Mouse (Mus musculus) lung, adult 2 months (tissue): ENCODE results near the gene Gm21988.

Source experiments
- CTCF ChIP-seq: fragments of 200-500 bp; IDR thresholded peaks from 2 replicates; pipeline ENCODE4 v1.5.1; 2011; ENCODE audit warnings: mild to moderate bottlenecking, low read length, control low read depth; ENCODE audit not compliant: insufficient read depth
- POLR2A ChIP-seq: fragments of 200-500 bp; IDR thresholded peaks from 2 replicates; pipeline ENCODE4 v1.6.1; 2011; ENCODE audit warnings: low read depth, mild to moderate bottlenecking, control low read depth, low read length, borderline replicate concordance; ENCODE audit errors: extremely low read depth

DNA sequence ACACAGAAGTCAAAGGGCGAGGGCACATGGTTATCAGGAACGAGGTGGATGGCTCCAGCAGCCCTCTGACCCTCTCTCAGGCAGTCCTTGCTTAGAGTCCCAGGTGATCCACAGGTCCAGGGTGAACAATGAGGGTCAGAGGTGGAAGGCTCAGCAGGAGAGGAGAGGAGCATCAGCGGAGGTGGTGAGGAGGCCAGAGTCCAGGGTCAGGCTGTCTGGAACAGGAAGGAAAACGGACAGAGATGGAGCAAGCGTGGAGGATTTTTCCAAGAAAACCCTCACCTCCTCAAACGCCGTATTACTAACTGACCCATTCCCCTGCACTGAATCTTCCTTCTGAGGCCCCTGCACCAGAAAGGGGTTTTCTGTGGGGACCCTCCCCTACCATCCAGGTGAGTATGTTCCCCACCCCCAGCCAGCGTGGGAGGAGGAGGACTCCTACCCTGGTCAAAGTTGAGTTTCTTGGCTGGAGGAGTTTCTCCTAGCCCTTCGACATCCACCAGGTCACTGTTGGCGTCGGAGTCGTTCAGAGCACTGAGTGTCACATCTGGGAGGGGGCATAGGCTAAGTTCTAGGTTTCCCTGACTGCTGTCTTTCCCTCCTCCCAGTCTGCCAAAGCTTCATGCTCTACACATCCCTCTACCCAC, 4.3 kb downstream of the Gm21988 start:
- TF ChIP-seq POLR2A: no peak
- TF ChIP-seq CTCF: no peak
